Mouse (Mus musculus): ENCODE measurements around the gene L1cam. TPM values are rescaled to one million over a fixed set of nuclear protein-coding genes. Genes with fewer than 3 reads are reported as not detected.

The L1cam gene
- 6.0 TPM in 2 replicates for total RNA-seq (2012; rRNA removed)

GRCm38 (mm10) chrX:73895719-73896118 lies at the start of gene L1cam:
TSS of gene L1cam (minus strand) at chrX:73896105.
- Histone ChIP-seq H3K36me3 (ENCODE audit: control insufficient read depth, insufficient read depth, low read length, poor library complexity, severe bottlenecking) (no peaks in the 10 kb centered on the region), H3K27ac (ENCODE audit: insufficient read depth, low read depth, low read length, poor library complexity, severe bottlenecking) (no peak within 1 kb of the TSS), H3K4me3 (ENCODE audit: insufficient read depth in 1 of 2, low read depth in 1 of 2, low read length in 2 of 2, poor library complexity in 1 of 2, severe bottlenecking in 1 of 2) (no peak within 1 kb of the TSS), H3K9me3 (ENCODE audit: control insufficient read depth, insufficient read depth, low read depth, low read length) (no peaks in the 10 kb centered on the region), H3K9ac (ENCODE audit: insufficient read depth, low read depth, low read length, poor library complexity, severe bottlenecking) (no peak within 1 kb of the TSS), H3K4me1 (ENCODE audit: control insufficient read depth in 2 of 2, insufficient read depth in 2 of 2, low read length in 2 of 2, poor library complexity in 1 of 2) (no peaks in the 10 kb centered on the region; a peak in 1 of 4 replicates)
- no peak for DNase-seq (ENCODE audit: low read depth, low spot score)
- TF ChIP-seq CHD2 (IDR thresholded peaks at IDR 0.05; ENCODE audit: low read depth, low read length) (no peak), ZNF384 (IDR thresholded peaks at IDR 0.05; ENCODE audit: low read depth, low read length) (no peak), ZC3H11A (IDR thresholded peaks at IDR 0.05; ENCODE audit: borderline replicate concordance, low read depth, low read length) (no peak), HCFC1 (IDR thresholded peaks at IDR 0.05; ENCODE audit: borderline replicate concordance, insufficient read depth, low read length) (no peak), MAFK (IDR thresholded peaks at IDR 0.05; ENCODE audit: insufficient read depth, low read depth, low read length) (no peak)
- in situ Hi-C loops (cut with MboI; ENCODE audit: low sequenced_read_pairs in 2 of 2, unreplicated experiment in 2 of 2): no loop called here

- in situ Hi-C loops (cut with MboI; ENCODE audit: low sequenced_read_pairs in 2 of 2, unreplicated experiment in 2 of 2): no loop called here
- no peaks in the 10 kb centered on the region for H3K4me1 ChIP-seq (ENCODE audit: control insufficient read depth in 2 of 2, insufficient read depth in 2 of 2, low read length in 2 of 2, poor library complexity in 1 of 2)
- no peak overlapping the region for H3K27ac ChIP-seq (ENCODE audit: insufficient read depth, low read depth, low read length, poor library complexity, severe bottlenecking)
- H3K9me3 ChIP-seq (ENCODE audit: control insufficient read depth, insufficient read depth, low read depth, low read length): no peaks in the 10 kb centered on the region
- no peak for DNase-seq (ENCODE audit: low read depth, low spot score)
- H3K9ac ChIP-seq (ENCODE audit: insufficient read depth, low read depth, low read length, poor library complexity, severe bottlenecking): no peak overlapping the region
- TF ChIP-seq ZC3H11A (IDR thresholded peaks at IDR 0.05; ENCODE audit: borderline replicate concordance, low read depth, low read length) (no peak), MAFK (IDR thresholded peaks at IDR 0.05; ENCODE audit: insufficient read depth, low read depth, low read length) (no peak), HCFC1 (IDR thresholded peaks at IDR 0.05; ENCODE audit: borderline replicate concordance, insufficient read depth, low read length) (no peak), CHD2 (IDR thresholded peaks at IDR 0.05; ENCODE audit: low read depth, low read length) (no peak), ZNF384 (IDR thresholded peaks at IDR 0.05; ENCODE audit: low read depth, low read length) (no peak)
- H3K4me3 ChIP-seq (ENCODE audit: insufficient read depth in 1 of 2, low read depth in 1 of 2, low read length in 2 of 2, poor library complexity in 1 of 2, severe bottlenecking in 1 of 2): no peak overlapping the region
- H3K36me3 ChIP-seq (ENCODE audit: control insufficient read depth, insufficient read depth, low read length, poor library complexity, severe bottlenecking): peaks cover 41% of the 10 kb centered on the region
Measured at GRCm38 (mm10) chrX:73942294-73942693, 46.4 kb upstream of the L1cam start.

GRCm38 (mm10) chrX:73941860-73942259 lies 46.0 kb upstream of the L1cam start:
- TF ChIP-seq ZC3H11A (IDR thresholded peaks at IDR 0.05; ENCODE audit: borderline replicate concordance, low read depth, low read length) (no peak), HCFC1 (IDR thresholded peaks at IDR 0.05; ENCODE audit: borderline replicate concordance, insufficient read depth, low read length) (no peak), MAFK (IDR thresholded peaks at IDR 0.05; ENCODE audit: insufficient read depth, low read depth, low read length) (no peak), ZNF384 (IDR thresholded peaks at IDR 0.05; ENCODE audit: low read depth, low read length) (no peak), CHD2 (IDR thresholded peaks at IDR 0.05; ENCODE audit: low read depth, low read length) (no peak)
- no peak for DNase-seq (ENCODE audit: low read depth, low spot score)
- Histone ChIP-seq H3K36me3 (ENCODE audit: control insufficient read depth, insufficient read depth, low read length, poor library complexity, severe bottlenecking) (peaks cover 36% of the 10 kb centered on the region), H3K9ac (ENCODE audit: insufficient read depth, low read depth, low read length, poor library complexity, severe bottlenecking) (no peak overlapping the region), H3K27ac (ENCODE audit: insufficient read depth, low read depth, low read length, poor library complexity, severe bottlenecking) (no peak overlapping the region), H3K9me3 (ENCODE audit: control insufficient read depth, insufficient read depth, low read depth, low read length) (no peaks in the 10 kb centered on the region), H3K4me1 (ENCODE audit: control insufficient read depth in 2 of 2, insufficient read depth in 2 of 2, low read length in 2 of 2, poor library complexity in 1 of 2) (no peaks in the 10 kb centered on the region), H3K4me3 (ENCODE audit: insufficient read depth in 1 of 2, low read depth in 1 of 2, low read length in 2 of 2, poor library complexity in 1 of 2, severe bottlenecking in 1 of 2) (no peak overlapping the region)
- in situ Hi-C loops (cut with MboI; ENCODE audit: low sequenced_read_pairs in 2 of 2, unreplicated experiment in 2 of 2): no loop called here

- Histone ChIP-seq H3K9me3 (ENCODE audit: control insufficient read depth, insufficient read depth, low read depth, low read length) (no peaks in the 10 kb centered on the region), H3K9ac (ENCODE audit: insufficient read depth, low read depth, low read length, poor library complexity, severe bottlenecking) (no peak overlapping the region), H3K4me3 (ENCODE audit: insufficient read depth in 1 of 2, low read depth in 1 of 2, low read length in 2 of 2, poor library complexity in 1 of 2, severe bottlenecking in 1 of 2) (no peak overlapping the region), H3K36me3 (ENCODE audit: control insufficient read depth, insufficient read depth, low read length, poor library complexity, severe bottlenecking) (peaks cover 13% of the 10 kb centered on the region), H3K4me1 (ENCODE audit: control insufficient read depth in 2 of 2, insufficient read depth in 2 of 2, low read length in 2 of 2, poor library complexity in 1 of 2) (peaks cover 4 to 7% of the 10 kb centered on the region in 2 experiments; a peak in 1 of 4 replicates), H3K27ac (ENCODE audit: insufficient read depth, low read depth, low read length, poor library complexity, severe bottlenecking) (no peak overlapping the region)
- no peak for DNase-seq (ENCODE audit: low read depth, low spot score)
- in situ Hi-C loops (cut with MboI; ENCODE audit: low sequenced_read_pairs in 2 of 2, unreplicated experiment in 2 of 2): no loop called here
- TF ChIP-seq ZNF384 (IDR thresholded peaks at IDR 0.05; ENCODE audit: low read depth, low read length) (no peak), MAFK (IDR thresholded peaks at IDR 0.05; ENCODE audit: insufficient read depth, low read depth, low read length) (peak; percentile 85), ZC3H11A (IDR thresholded peaks at IDR 0.05; ENCODE audit: borderline replicate concordance, low read depth, low read length) (no peak), HCFC1 (IDR thresholded peaks at IDR 0.05; ENCODE audit: borderline replicate concordance, insufficient read depth, low read length) (no peak), CHD2 (IDR thresholded peaks at IDR 0.05; ENCODE audit: low read depth, low read length) (no peak)
Measured at GRCm38 (mm10) chrX:73931871-73932270, 36.0 kb upstream of the L1cam start.

Data from ES-E14 (cell line).